Mouse (Mus musculus): ENCODE measurements around the gene Zfp385b.

- TF ChIP-seq CTCF (IDR thresholded peaks at IDR 0.05; ENCODE audit: control insufficient read depth, insufficient read depth, insufficient replicate concordance, low read depth, low read length) = no peak
- no peak for TF ChIP-seq POLR2A (IDR thresholded peaks at IDR 0.05; ENCODE audit: control insufficient read depth, low read depth, low read length)
Measured at GRCm38 (mm10) chr2:77503674-77504351, 315.6 kb downstream of the Zfp385b start.
